Mouse (Mus musculus) liver, embryonic 13.5 days (tissue): Measurements from ENCODE around the gene Tbc1d4. TPM values are rescaled to one million over a fixed set of nuclear protein-coding genes. Genes with fewer than 3 reads are reported as not detected.

Experiments used
- ATAC-seq: fragments of 200-750 bp; cut with Nextera tagmentation; 2 replicates; pipeline ENCODE4 v1.8.0; 2017; ENCODE audit warnings: low read depth, mild to moderate bottlenecking, moderate number of reproducible peaks, moderate library complexity
- DNase-seq: peaks from one replicate; pipeline ENCODE4 v3.0.0; 2022
- H3K27ac ChIP-seq: fragments of 300-500 bp; sonication (generic); 2 replicates; pipeline ENCODE4 v1.5.1; 2015; ENCODE audit warnings: moderate library complexity, mild to moderate bottlenecking, inconsistent platforms
- H3K27me3 ChIP-seq: fragments of 300-500 bp; sonication (generic); 2 replicates; pipeline ENCODE4 v1.6.1; 2015; ENCODE audit warnings: mild to moderate bottlenecking, inconsistent platforms
- H3K36me3 ChIP-seq: fragments of 300-500 bp; sonication (generic); 2 replicates; pipeline ENCODE4 v1.6.1; 2015; ENCODE audit warnings: mild to moderate bottlenecking, inconsistent platforms
- H3K4me1 ChIP-seq: fragments of 300-500 bp; sonication (generic); replicated peaks from 2 replicates; pipeline ENCODE4 v1.6.1; 2015; ENCODE audit warnings: inconsistent platforms
- H3K4me2 ChIP-seq: fragments of 300-500 bp; sonication (generic); 2 replicates; pipeline ENCODE4 v1.6.1; 2015; ENCODE audit warnings: inconsistent platforms, mild to moderate bottlenecking, moderate library complexity
- H3K4me3 ChIP-seq: fragments of 300-500 bp; sonication (generic); replicated peaks from 2 replicates; pipeline ENCODE4 v1.5.1; 2015; ENCODE audit warnings: mild to moderate bottlenecking, inconsistent platforms
- H3K9ac ChIP-seq: fragments of 300-500 bp; sonication (generic); 2 replicates; pipeline ENCODE4 v1.6.1; 2015; ENCODE audit warnings: mild to moderate bottlenecking, inconsistent platforms
- H3K9me3 ChIP-seq: fragments of 300-500 bp; sonication (generic); replicated peaks from 2 replicates; pipeline ENCODE4 v1.6.1; 2016; ENCODE audit warnings: inconsistent platforms
- WGBS: fragments of 180-500 bp; shearing (Covaris S2); methylation state at CpG from one replicate; pipeline ENCODE4 v1.1.7; 2015; ENCODE audit not compliant: insufficient replicate concordance; 5-methylcytosine and 5-hydroxymethylcytosine counted together
- polyA plus RNA-seq: library from polyadenylated mRNA; unstranded; fragments of >200 nt; fragmentation: Nextera tagmentation; extraction: Ambion mirVana; gene quantifications from 2 replicates; pipeline ENCODE4 v1.2.1, GENCODE M21; 2015

Gene Tbc1d4
- polyA plus RNA-seq, 1 experiment from 2014 or later, result 1.7 TPM

- H3K4me2 ChIP-seq, result no peak overlapping the region
- H3K4me1 ChIP-seq, result no peaks in the 10 kb centered on the region
- 64% methylated on average over 4 of the region's 4 CpGs for WGBS
- DNase-seq (no peak), ATAC-seq (no peak)
- H3K9ac ChIP-seq, result no peak overlapping the region
- H3K27ac ChIP-seq, result no peak overlapping the region
- H3K9me3 ChIP-seq, result no peaks in the 10 kb centered on the region
- H3K4me3 ChIP-seq, result no peak overlapping the region
- no peaks in the 10 kb centered on the region for H3K27me3 ChIP-seq
- no peaks in the 10 kb centered on the region for H3K36me3 ChIP-seq
Observed at GRCm38 (mm10) chr14:101483230-101483629, 125.8 kb downstream of the Tbc1d4 start.

- no peaks in the 10 kb centered on the region for H3K27me3 ChIP-seq
- no peaks in the 10 kb centered on the region for H3K4me1 ChIP-seq
- no peak overlapping the region for H3K4me2 ChIP-seq
- H3K36me3 ChIP-seq, result no peaks in the 10 kb centered on the region
- DNase-seq (no peak), ATAC-seq (no peak)
- no peak overlapping the region for H3K9ac ChIP-seq
- H3K4me3 ChIP-seq, result no peak overlapping the region
- no peaks in the 10 kb centered on the region for H3K9me3 ChIP-seq
- WGBS, result 23% methylated on average over 4 of the region's 4 CpGs
- H3K27ac ChIP-seq, result no peak overlapping the region
Observed at GRCm38 (mm10) chr14:101482270-101482669, 126.7 kb downstream of the Tbc1d4 start.

- Histone ChIP-seq H3K36me3 (no peaks in the 10 kb centered on the region), H3K4me3 (no peak overlapping the region), H3K27me3 (no peaks in the 10 kb centered on the region), H3K4me1 (0 out of 2 replicates have a peak, but pooled peaks cover 3% of the 10 kb centered on the region), H3K27ac (no peak overlapping the region), H3K9me3 (no peaks in the 10 kb centered on the region), H3K9ac (no peak overlapping the region), H3K4me2 (no peak overlapping the region)
- WGBS, result 32% methylated on average over 7 of the region's 7 CpGs
- no peak for DNase-seq
- ATAC-seq, result no peak
Observed at GRCm38 (mm10) chr14:101481165-101481564, 127.8 kb downstream of the Tbc1d4 start.

- Histone ChIP-seq H3K27me3 (no peaks in the 10 kb centered on the region), H3K9ac (no peak overlapping the region), H3K4me2 (no peak overlapping the region), H3K36me3 (no peaks in the 10 kb centered on the region), H3K4me1 (0 out of 2 replicates have a peak, but pooled peaks cover 3% of the 10 kb centered on the region), H3K4me3 (no peak overlapping the region), H3K27ac (no peak overlapping the region), H3K9me3 (no peaks in the 10 kb centered on the region)
- DNase-seq (no peak), ATAC-seq (no peak)
- WGBS, result 57% methylated on average over 7 of the region's 7 CpGs
Observed at GRCm38 (mm10) chr14:101480541-101480940, 128.4 kb downstream of the Tbc1d4 start.

- H3K4me1 ChIP-seq, result 0 out of 2 replicates have a peak, but pooled peaks cover 3% of the 10 kb centered on the region
- 36% methylated on average over 5 of the region's 5 CpGs for WGBS
- H3K4me2 ChIP-seq, result no peak overlapping the region
- no peak overlapping the region for H3K4me3 ChIP-seq
- no peaks in the 10 kb centered on the region for H3K9me3 ChIP-seq
- no peak overlapping the region for H3K9ac ChIP-seq
- H3K36me3 ChIP-seq, result no peaks in the 10 kb centered on the region
- H3K27me3 ChIP-seq, result no peaks in the 10 kb centered on the region
- ATAC-seq (no peak), DNase-seq (no peak)
- no peak overlapping the region for H3K27ac ChIP-seq
Observed at GRCm38 (mm10) chr14:101477827-101478220, 131.2 kb downstream of the Tbc1d4 start.

GRCm38 (mm10) chr14:101477081-101477826 is 131.7 kb downstream of the Tbc1d4 start:
- Histone ChIP-seq H3K27ac (no peak overlapping the region), H3K27me3 (no peaks in the 10 kb centered on the region), H3K4me2 (no peak overlapping the region), H3K9ac (no peak overlapping the region), H3K36me3 (no peaks in the 10 kb centered on the region), H3K9me3 (no peaks in the 10 kb centered on the region), H3K4me1 (0 out of 2 replicates have a peak, but pooled peaks cover 3% of the 10 kb centered on the region), H3K4me3 (no peak overlapping the region)
- ATAC-seq (no peak), DNase-seq (no peak)
- WGBS, result 44% methylated on average over 20 of the region's 20 CpGs

- Histone ChIP-seq H3K4me3 (no peak overlapping the region), H3K27me3 (no peaks in the 10 kb centered on the region), H3K4me2 (no peak overlapping the region), H3K9me3 (no peaks in the 10 kb centered on the region), H3K36me3 (no peaks in the 10 kb centered on the region), H3K27ac (no peak overlapping the region), H3K9ac (no peak overlapping the region), H3K4me1 (no peaks in the 10 kb centered on the region)
- DNase-seq, result no peak
- ATAC-seq, result no peak
- 71% methylated on average over 5 of the region's 5 CpGs for WGBS
Observed at GRCm38 (mm10) chr14:101469475-101470093, 139.4 kb downstream of the Tbc1d4 start.

- DNase-seq, result no peak
- no peak overlapping the region for H3K4me3 ChIP-seq
- no peak for ATAC-seq
- H3K36me3 ChIP-seq, result no peaks in the 10 kb centered on the region
- H3K9me3 ChIP-seq, result no peaks in the 10 kb centered on the region
- H3K4me2 ChIP-seq, result no peak overlapping the region
- H3K9ac ChIP-seq, result no peak overlapping the region
- WGBS, result 70% methylated on average over 4 of the region's 4 CpGs
- H3K27ac ChIP-seq, result no peak overlapping the region
- H3K4me1 ChIP-seq, result no peaks in the 10 kb centered on the region
- no peaks in the 10 kb centered on the region for H3K27me3 ChIP-seq
Observed at GRCm38 (mm10) chr14:101468143-101468542, 140.8 kb downstream of the Tbc1d4 start.

GRCm38 (mm10) chr14:101467532-101467931 is 141.5 kb downstream of the Tbc1d4 start:
- H3K27me3 ChIP-seq, result no peaks in the 10 kb centered on the region
- DNase-seq (no peak), ATAC-seq (no peak)
- no peaks in the 10 kb centered on the region for H3K9me3 ChIP-seq
- no peaks in the 10 kb centered on the region for H3K36me3 ChIP-seq
- no peak overlapping the region for H3K9ac ChIP-seq
- 71% methylated on average over 1 of the region's 1 CpGs for WGBS
- H3K4me1 ChIP-seq, result no peaks in the 10 kb centered on the region
- no peak overlapping the region for H3K4me2 ChIP-seq
- H3K4me3 ChIP-seq, result no peak overlapping the region
- H3K27ac ChIP-seq, result no peak overlapping the region

- H3K27ac ChIP-seq, result no peak overlapping the region
- H3K9me3 ChIP-seq, result no peaks in the 10 kb centered on the region
- H3K4me2 ChIP-seq, result no peak overlapping the region
- 71% methylated on average over 11 of the region's 11 CpGs for WGBS
- H3K9ac ChIP-seq, result no peak overlapping the region
- H3K4me1 ChIP-seq, result no peaks in the 10 kb centered on the region
- no peak overlapping the region for H3K4me3 ChIP-seq
- H3K27me3 ChIP-seq, result no peaks in the 10 kb centered on the region
- H3K36me3 ChIP-seq, result no peaks in the 10 kb centered on the region
- no peak for DNase-seq
- ATAC-seq, result no peak
Observed at GRCm38 (mm10) chr14:101466521-101466920, 142.5 kb downstream of the Tbc1d4 start.

- no peak for ATAC-seq
- WGBS, result 70% methylated on average over 3 of the region's 3 CpGs
- Histone ChIP-seq H3K9ac (no peak overlapping the region), H3K36me3 (no peaks in the 10 kb centered on the region), H3K9me3 (no peaks in the 10 kb centered on the region), H3K27ac (no peak overlapping the region), H3K4me3 (no peak overlapping the region), H3K27me3 (no peaks in the 10 kb centered on the region), H3K4me1 (no peaks in the 10 kb centered on the region), H3K4me2 (no peak overlapping the region)
- no peak for DNase-seq
Observed at GRCm38 (mm10) chr14:101465893-101466292, 143.1 kb downstream of the Tbc1d4 start.

- H3K36me3 ChIP-seq, result no peaks in the 10 kb centered on the region
- no peaks in the 10 kb centered on the region for H3K9me3 ChIP-seq
- H3K4me1 ChIP-seq, result no peaks in the 10 kb centered on the region
- no peak for ATAC-seq
- no peaks in the 10 kb centered on the region for H3K27me3 ChIP-seq
- H3K4me3 ChIP-seq, result no peak overlapping the region
- 19% methylated on average over 6 of the region's 6 CpGs for WGBS
- DNase-seq, result no peak
- H3K4me2 ChIP-seq, result no peak overlapping the region
- H3K9ac ChIP-seq, result no peak overlapping the region
- no peak overlapping the region for H3K27ac ChIP-seq
Observed at GRCm38 (mm10) chr14:101460768-101461167, 148.2 kb downstream of the Tbc1d4 start.
